Mouse (Mus musculus) stomach, embryonic 14.5 days (tissue): ENCODE results near the gene Cdc42. TPM values are rescaled to one million over a fixed set of nuclear protein-coding genes. Genes with fewer than 3 reads are reported as not detected.

ENCODE experiments used
- ATAC-seq: fragments of 200-750 bp; cut with Nextera tagmentation; 2 replicates; pipeline ENCODE4 v1.8.0; 2017; ENCODE audit warnings: low read depth, moderate TSS enrichment; ENCODE audit not compliant: insufficient number of reproducible peaks, insufficient read depth, low FRiP score
- H3K27ac ChIP-seq: fragments of 300-500 bp; sonication (generic); 2 replicates; pipeline ENCODE4 v1.5.1; 2014; ENCODE audit warnings: mild to moderate bottlenecking, low read length, moderate library complexity, mixed read lengths
- H3K27me3 ChIP-seq: fragments of 300-500 bp; sonication (generic); 2 replicates; pipeline ENCODE4 v1.6.1; 2014; ENCODE audit warnings: low read length, control low read depth, mixed read lengths; ENCODE audit not compliant: control insufficient read depth, insufficient read depth
- H3K36me3 ChIP-seq: fragments of 300-500 bp; sonication (generic); 2 replicates; pipeline ENCODE4 v1.6.1; 2014; ENCODE audit warnings: mild to moderate bottlenecking, control low read depth, low read length, moderate library complexity, mixed read lengths; ENCODE audit not compliant: control insufficient read depth, insufficient read depth
- H3K4me1 ChIP-seq: fragments of 300-500 bp; sonication (generic); 2 replicates; pipeline ENCODE4 v1.6.1; 2014; ENCODE audit warnings: low read length, control low read depth, mixed read lengths; ENCODE audit not compliant: control insufficient read depth, insufficient read depth
- H3K4me2 ChIP-seq: fragments of 300-500 bp; sonication (generic); replicated peaks from 2 replicates; pipeline ENCODE4 v1.6.1; 2014; ENCODE audit warnings: low read depth, low read length, control low read depth
- H3K4me3 ChIP-seq: fragments of 300-500 bp; sonication (generic); 2 replicates; pipeline ENCODE4 v1.5.1; 2014; ENCODE audit warnings: low read depth, low read length, control low read depth
- H3K9ac ChIP-seq: fragments of 300-500 bp; sonication (generic); replicated peaks from 2 replicates; pipeline ENCODE4 v1.6.1; 2014; ENCODE audit warnings: low read depth, mild to moderate bottlenecking, control low read depth, low read length, moderate library complexity, mixed read lengths
- H3K9me3 ChIP-seq: fragments of 300-500 bp; sonication (generic); 2 replicates; pipeline ENCODE4 v1.6.1; 2016; ENCODE audit warnings: low read depth, low read length, control low read depth; ENCODE audit not compliant: control insufficient read depth
- WGBS: fragments of 180-500 bp; shearing (Covaris S2); extraction: QIAGEN DNeasy Blood & Tissue Kit; methylation state at CpG from one replicate; pipeline ENCODE4 v1.1.7; 2014; 5-methylcytosine and 5-hydroxymethylcytosine counted together
- polyA plus RNA-seq: library from polyadenylated mRNA; unstranded; fragments of >200 nt; fragmentation: Nextera tagmentation; extraction: Ambion mirVana; gene quantifications from 2 replicates; pipeline ENCODE4 v1.2.1, GENCODE M21; 2014

The Cdc42 gene
- polyA plus RNA-seq, 1 experiment from 2014 or later, result 707 TPM

- 0 out of 2 replicates have a peak, but pooled peaks cover 2% of the 10 kb centered on the region for H3K4me1 ChIP-seq
- ATAC-seq, result no peak
- H3K4me3 ChIP-seq, result no peak overlapping the region
- H3K36me3 ChIP-seq, result peaks cover 20% of the 10 kb centered on the region
- no peaks in the 10 kb centered on the region for H3K27me3 ChIP-seq
- no peaks in the 10 kb centered on the region for H3K9me3 ChIP-seq
- WGBS, result 53% methylated on average over 2 of the region's 2 CpGs
- H3K4me2 ChIP-seq, result no peak overlapping the region
- no peak overlapping the region for H3K9ac ChIP-seq
- no peak overlapping the region for H3K27ac ChIP-seq
Measured at GRCm38 (mm10) chr4:137313511-137313910, 44.0 kb downstream of the Cdc42 start.

GRCm38 (mm10) chr4:137308377-137308776 lies 49.1 kb downstream of the Cdc42 start:
- WGBS, result 43% methylated on average over 5 of the region's 5 CpGs
- 0 out of 2 replicates have a peak, but pooled peaks cover 6% of the 10 kb centered on the region for H3K36me3 ChIP-seq

GRCm38 (mm10) chr4:137306991-137307706 lies 50.4 kb downstream of the Cdc42 start:
- Histone ChIP-seq H3K36me3 (0 out of 2 replicates have a peak, but pooled peaks cover 4% of the 10 kb centered on the region), H3K4me1 (peaks cover 20% of the 10 kb centered on the region; the same call in 1 of the 2 replicates), H3K9me3 (no peaks in the 10 kb centered on the region), H3K27ac (0 out of 2 replicates have a peak overlapping the region, but pooled peaks have one; percentile 11), H3K27me3 (no peaks in the 10 kb centered on the region), H3K9ac (no peak overlapping the region), H3K4me2 (no peak overlapping the region), H3K4me3 (no peak overlapping the region)
- ATAC-seq, result no peak
- WGBS, result 59% methylated on average over 19 of the region's 19 CpGs

More at GRCm38 (mm10) chr4:137308377-137308776, 49.1 kb downstream of the Cdc42 start:
- ATAC-seq, result no peak
- Histone ChIP-seq H3K27me3 (no peaks in the 10 kb centered on the region), H3K9ac (no peak overlapping the region), H3K4me3 (no peak overlapping the region), H3K9me3 (no peaks in the 10 kb centered on the region), H3K4me1 (peaks cover 20% of the 10 kb centered on the region; the same call in 1 of the 2 replicates), H3K27ac (no peak overlapping the region), H3K4me2 (no peak overlapping the region)

- 0 out of 2 replicates have a peak overlapping the region, but pooled peaks have one; percentile 27 for H3K27ac ChIP-seq
- H3K27me3 ChIP-seq, result no peaks in the 10 kb centered on the region
- H3K9me3 ChIP-seq, result no peaks in the 10 kb centered on the region
- no peak overlapping the region for H3K4me3 ChIP-seq
- ATAC-seq, result no peak
- WGBS, result 56% methylated on average over 8 of the region's 8 CpGs
- no peaks in the 10 kb centered on the region for H3K36me3 ChIP-seq
- H3K9ac ChIP-seq, result no peak overlapping the region
- no peak overlapping the region for H3K4me2 ChIP-seq
- peaks cover 21% of the 10 kb centered on the region for H3K4me1 ChIP-seq
Measured at GRCm38 (mm10) chr4:137306577-137306888, 51.0 kb downstream of the Cdc42 start.

- H3K9me3 ChIP-seq, result no peaks in the 10 kb centered on the region
- no peak overlapping the region for H3K4me3 ChIP-seq
- ATAC-seq, result no peak
- H3K4me1 ChIP-seq, result peaks cover 23% of the 10 kb centered on the region
- 53% methylated on average over 13 of the region's 13 CpGs for WGBS
- H3K4me2 ChIP-seq, result no peak overlapping the region
- H3K36me3 ChIP-seq, result no peaks in the 10 kb centered on the region
- no peak overlapping the region for H3K9ac ChIP-seq
- peak overlapping the region; percentile 27; the same call in 1 of the 2 replicates for H3K27ac ChIP-seq
- no peaks in the 10 kb centered on the region for H3K27me3 ChIP-seq
Measured at GRCm38 (mm10) chr4:137305831-137306576, 51.5 kb downstream of the Cdc42 start.

- Histone ChIP-seq H3K4me1 (peaks cover 23% of the 10 kb centered on the region), H3K4me3 (no peak overlapping the region), H3K27me3 (no peaks in the 10 kb centered on the region), H3K27ac (no peak overlapping the region), H3K9ac (no peak overlapping the region), H3K9me3 (no peaks in the 10 kb centered on the region), H3K36me3 (no peaks in the 10 kb centered on the region), H3K4me2 (no peak overlapping the region)
- WGBS, result 75% methylated on average over 7 of the region's 7 CpGs
- ATAC-seq, result no peak
Measured at GRCm38 (mm10) chr4:137305066-137305465, 52.5 kb downstream of the Cdc42 start.

- no peak for ATAC-seq
- H3K36me3 ChIP-seq, result no peaks in the 10 kb centered on the region
- H3K9ac ChIP-seq, result no peak overlapping the region
- H3K9me3 ChIP-seq, result no peaks in the 10 kb centered on the region
- no peak overlapping the region for H3K4me2 ChIP-seq
- H3K4me3 ChIP-seq, result no peak overlapping the region
- H3K27me3 ChIP-seq, result no peaks in the 10 kb centered on the region
- 83% methylated on average over 7 of the region's 7 CpGs for WGBS
- H3K27ac ChIP-seq, result no peak overlapping the region
- peaks cover 23% of the 10 kb centered on the region for H3K4me1 ChIP-seq
Measured at GRCm38 (mm10) chr4:137304106-137304505, 53.4 kb downstream of the Cdc42 start.

GRCm38 (mm10) chr4:137301635-137302034 lies 55.9 kb downstream of the Cdc42 start:
- H3K4me1 ChIP-seq, result peaks cover 15% of the 10 kb centered on the region
- no peak overlapping the region for H3K27ac ChIP-seq
- H3K4me2 ChIP-seq, result no peak overlapping the region
- H3K9ac ChIP-seq, result no peak overlapping the region
- H3K9me3 ChIP-seq, result no peaks in the 10 kb centered on the region
- no peak for ATAC-seq
- no peak overlapping the region for H3K4me3 ChIP-seq
- no peaks in the 10 kb centered on the region for H3K36me3 ChIP-seq
- no peaks in the 10 kb centered on the region for H3K27me3 ChIP-seq
- WGBS, result 59% methylated on average over 16 of the region's 16 CpGs
